Mouse (Mus musculus): ENCODE measurements at regions not wholly inside any gene's neighbourhood (a gene's known extent, or its start where the extent isn't known, plus 50 kb on each side); places are given as distances from the start of the nearest gene placed in this dataset.

GRCm38 (mm10) chr12:14776301-14776700 is 624.4 kb upstream of the Fam84a start:
- Histone ChIP-seq H3K36me3 (ENCODE audit: control insufficient read depth, insufficient read depth, low read length) (no peaks in the 10 kb centered on the region), H3K9ac (replicated peaks; ENCODE audit: low read length) (no peak overlapping the region), H3K9me3 (ENCODE audit: control insufficient read depth, low read length) (no peaks in the 10 kb centered on the region), H3K27me3 (ENCODE audit: control insufficient read depth, insufficient read depth, low read length) (no peaks in the 10 kb centered on the region), H3K4me1 (ENCODE audit: control insufficient read depth, insufficient read depth, low read length) (no peaks in the 10 kb centered on the region), H3K27ac (replicated peaks; ENCODE audit: low read depth, low read length) (no peak overlapping the region), H3K4me3 (replicated peaks; ENCODE audit: low read depth, low read length) (no peak overlapping the region), H3K4me2 (ENCODE audit: low read length) (no peak overlapping the region)
- ATAC-seq (ENCODE audit: low FRiP score, low TSS enrichment): no peak
- no peak for DNase-seq

- H3K4me3 ChIP-seq (replicated peaks; ENCODE audit: low read depth, low read length): no peak overlapping the region
- no peaks in the 10 kb centered on the region for H3K27me3 ChIP-seq (ENCODE audit: control insufficient read depth, insufficient read depth, low read length)
- no peak overlapping the region for H3K9ac ChIP-seq (replicated peaks; ENCODE audit: low read length)
- no peaks in the 10 kb centered on the region for H3K9me3 ChIP-seq (ENCODE audit: control insufficient read depth, low read length)
- DNase-seq: no peak
- H3K27ac ChIP-seq (replicated peaks; ENCODE audit: low read depth, low read length): no peak overlapping the region
- H3K4me2 ChIP-seq (ENCODE audit: low read length): no peak overlapping the region
- no peaks in the 10 kb centered on the region for H3K36me3 ChIP-seq (ENCODE audit: control insufficient read depth, insufficient read depth, low read length)
- WGBS: 75% methylated on average over 4 of the region's 4 CpGs
- H3K4me1 ChIP-seq (ENCODE audit: control insufficient read depth, insufficient read depth, low read length): no peaks in the 10 kb centered on the region
- no peak for ATAC-seq (ENCODE audit: low FRiP score, low TSS enrichment)
Observed at GRCm38 (mm10) chr12:14752536-14752935, 600.7 kb upstream of the Fam84a start.

GRCm38 (mm10) chr12:14747381-14747780 is 595.5 kb upstream of the Fam84a start:
- Histone ChIP-seq H3K4me2 (ENCODE audit: low read length) (no peak overlapping the region), H3K9me3 (ENCODE audit: control insufficient read depth, low read length) (no peaks in the 10 kb centered on the region), H3K4me3 (replicated peaks; ENCODE audit: low read depth, low read length) (no peak overlapping the region), H3K4me1 (ENCODE audit: control insufficient read depth, insufficient read depth, low read length) (0 out of 2 replicates have a peak, but pooled peaks cover 3% of the 10 kb centered on the region), H3K27ac (replicated peaks; ENCODE audit: low read depth, low read length) (no peak overlapping the region), H3K27me3 (ENCODE audit: control insufficient read depth, insufficient read depth, low read length) (no peaks in the 10 kb centered on the region), H3K36me3 (ENCODE audit: control insufficient read depth, insufficient read depth, low read length) (no peaks in the 10 kb centered on the region), H3K9ac (replicated peaks; ENCODE audit: low read length) (no peak overlapping the region)
- ATAC-seq (ENCODE audit: low FRiP score, low TSS enrichment) (peak; percentile 48; the same call in 1 of the 2 replicates), DNase-seq (peak; percentile 76)
- WGBS: 68% methylated on average over 2 of the region's 2 CpGs
